Mouse (Mus musculus): ENCODE measurements around the gene Dolpp1. TPM values are rescaled to one million over a fixed set of nuclear protein-coding genes. Genes with fewer than 3 reads are reported as not detected.

Dolpp1 gene
- total and polyA plus RNA-seq, 3 experiments, result 5.9 to 25.1 (median 9.0) TPM

DNA sequence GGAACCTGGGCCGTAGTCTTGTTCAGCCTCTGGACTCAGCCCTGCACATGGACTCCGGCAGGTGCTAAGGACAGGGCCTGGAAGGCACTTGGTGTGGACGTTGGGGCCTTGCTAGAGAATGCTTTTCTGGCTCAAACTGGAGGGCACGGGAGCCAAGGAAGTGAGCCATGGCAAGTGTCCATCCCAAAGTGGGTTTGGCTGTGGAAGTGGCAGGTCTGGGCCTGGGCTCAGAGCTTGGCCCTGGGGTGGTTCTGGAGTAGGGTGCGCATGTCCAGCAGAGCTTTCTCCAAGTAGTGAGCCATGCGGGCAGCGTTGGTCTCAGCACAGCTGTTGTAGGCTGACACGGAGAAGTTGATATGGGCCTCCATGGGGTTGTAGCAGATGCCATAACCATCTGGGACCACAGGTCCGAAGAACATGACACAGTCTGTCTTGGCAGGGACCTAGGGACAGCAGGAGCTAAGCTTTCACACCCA, 10.3 kb downstream of the Dolpp1 start:
- H3K79me2 ChIP-seq (replicated peaks; ENCODE audit: control insufficient read depth, insufficient read depth, low read length), result no peaks in the 10 kb centered on the region
- TF ChIP-seq POLR2A (IDR thresholded peaks at IDR 0.05; ENCODE audit: insufficient read depth, low read depth, low read length), result no peak
- H3K9ac ChIP-seq (ENCODE audit: low read depth, low read length), result no peak overlapping the region
- DNase-seq, result peak in 1 of 2 experiments; percentile 74
- peaks cover 3% of the 10 kb centered on the region for H3K4me1 ChIP-seq (ENCODE audit: control insufficient read depth, insufficient read depth, low read length)
- no peaks in the 10 kb centered on the region for H3K27me3 ChIP-seq (ENCODE audit: control insufficient read depth, insufficient read depth, low read length)
- H3K36me3 ChIP-seq (ENCODE audit: control insufficient read depth, insufficient read depth, low read length), result peaks cover 2% of the 10 kb centered on the region; the same call in 1 of the 2 replicates
- peak overlapping the region; percentile 32; the same call in 1 of the 2 replicates for H3K27ac ChIP-seq
- H3K4me3 ChIP-seq, result no peak overlapping the region
- 58% methylated on average over 9 of the region's 9 CpGs for WGBS
- intact Hi-C loops (cut with DNase I), result no loop called here

DNA sequence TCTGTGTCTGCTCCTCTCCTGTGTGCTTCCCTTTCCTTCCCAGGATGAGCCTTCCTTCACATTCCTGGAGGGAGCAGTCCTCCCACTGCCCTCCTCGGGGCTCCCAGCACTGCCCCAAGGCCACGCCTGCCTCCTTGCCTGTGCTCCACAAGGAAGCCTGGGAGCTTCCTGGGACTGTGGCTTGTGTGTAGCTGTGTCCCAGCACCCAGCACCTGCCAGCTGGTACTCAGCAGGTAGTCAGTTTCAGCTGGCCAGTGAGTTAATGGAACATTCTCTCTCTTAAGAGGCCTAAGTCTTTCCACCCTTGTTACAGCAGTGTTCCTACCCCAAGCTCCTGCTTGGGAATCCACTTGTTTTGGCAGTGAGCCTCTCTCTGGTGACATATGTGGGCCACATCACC, 10.8 kb downstream of the Dolpp1 start:
- Histone ChIP-seq H3K4me3 (no peak overlapping the region), H3K79me2 (replicated peaks; ENCODE audit: control insufficient read depth, insufficient read depth, low read length) (no peaks in the 10 kb centered on the region), H3K4me1 (ENCODE audit: control insufficient read depth, insufficient read depth, low read length) (peaks cover 3% of the 10 kb centered on the region), H3K27me3 (ENCODE audit: control insufficient read depth, insufficient read depth, low read length) (no peaks in the 10 kb centered on the region), H3K36me3 (ENCODE audit: control insufficient read depth, insufficient read depth, low read length) (peaks cover 2% of the 10 kb centered on the region; the same call in 1 of the 2 replicates), H3K27ac (peak overlapping the region; percentile 32; the same call in 1 of the 2 replicates), H3K9ac (ENCODE audit: low read depth, low read length) (no peak overlapping the region)
- DNase-seq, result peak in 1 of 2 experiments; percentile 10
- intact Hi-C loops (cut with DNase I), result no loop called here
- TF ChIP-seq CTCF (IDR thresholded peaks at IDR 0.05) (no peak), POLR2A (IDR thresholded peaks at IDR 0.05; ENCODE audit: insufficient read depth, low read depth, low read length) (no peak), EP300 (IDR thresholded peaks at IDR 0.05; ENCODE audit: insufficient read depth, low read depth, low read length) (no peak)
- 68% methylated on average over 2 of the region's 2 CpGs for WGBS

DNA sequence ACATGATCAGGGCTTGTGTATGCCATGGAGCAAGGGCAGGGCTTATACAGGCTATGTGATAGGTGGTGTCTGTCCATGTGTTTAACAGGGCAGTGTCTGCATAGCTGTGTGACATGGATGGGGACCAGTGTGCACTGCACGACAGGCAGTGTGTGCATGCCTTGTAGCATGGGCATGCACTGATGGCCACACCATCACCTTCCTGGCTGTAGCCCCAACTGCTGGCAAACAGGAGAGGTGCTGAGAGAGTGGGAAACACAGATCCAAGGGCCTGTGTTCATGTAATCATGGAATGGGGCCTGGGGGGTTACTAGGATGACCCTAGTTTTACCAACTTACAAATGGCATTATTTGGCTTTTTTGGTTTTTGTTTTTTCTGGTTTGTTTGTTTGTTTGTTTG, 11.8 kb downstream of the Dolpp1 start:
- H3K9ac ChIP-seq (ENCODE audit: low read depth, low read length), result no peak overlapping the region
- H3K36me3 ChIP-seq (ENCODE audit: control insufficient read depth, insufficient read depth, low read length), result peaks cover 2% of the 10 kb centered on the region; the same call in 1 of the 2 replicates
- 93% methylated on average over 1 of the region's 1 CpGs for WGBS
- H3K4me3 ChIP-seq, result no peak overlapping the region
- intact Hi-C loops (cut with DNase I), result no loop called here
- no peak overlapping the region for H3K27ac ChIP-seq
- no peak for DNase-seq
- no peak for TF ChIP-seq EP300 (IDR thresholded peaks at IDR 0.05; ENCODE audit: insufficient read depth, low read depth, low read length)
- TF ChIP-seq CTCF (IDR thresholded peaks at IDR 0.05), result peak; percentile 55
- H3K27me3 ChIP-seq (ENCODE audit: control insufficient read depth, insufficient read depth, low read length), result no peaks in the 10 kb centered on the region
- H3K4me1 ChIP-seq (ENCODE audit: control insufficient read depth, insufficient read depth, low read length), result peaks cover 6% of the 10 kb centered on the region
- H3K79me2 ChIP-seq (replicated peaks; ENCODE audit: control insufficient read depth, insufficient read depth, low read length), result no peaks in the 10 kb centered on the region

DNA sequence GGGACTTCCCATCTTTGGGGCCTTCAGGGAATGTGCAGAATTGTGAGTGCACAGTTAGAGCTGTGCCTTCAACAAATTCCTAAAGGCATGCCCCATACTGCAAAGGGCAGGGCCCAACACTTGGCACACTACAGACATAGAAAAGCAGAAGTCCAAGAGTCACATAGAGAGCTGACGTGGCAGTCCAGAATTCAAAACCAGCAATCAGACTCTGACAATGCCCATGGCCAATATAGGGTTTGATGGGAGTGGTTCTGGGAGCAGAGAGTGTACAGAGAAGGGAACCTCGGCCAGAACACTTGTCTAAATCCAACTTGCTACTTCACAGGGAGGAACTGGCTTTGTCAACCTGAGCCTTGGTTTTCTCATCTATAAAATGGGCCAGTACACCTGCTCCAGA, 15.2 kb downstream of the Dolpp1 start:
- DNase-seq, result no peak
- Histone ChIP-seq H3K27ac (no peak overlapping the region), H3K36me3 (ENCODE audit: control insufficient read depth, insufficient read depth, low read length) (peaks cover 6% of the 10 kb centered on the region; the same call in 1 of the 2 replicates), H3K27me3 (ENCODE audit: control insufficient read depth, insufficient read depth, low read length) (no peaks in the 10 kb centered on the region), H3K4me3 (no peak overlapping the region), H3K79me2 (replicated peaks; ENCODE audit: control insufficient read depth, insufficient read depth, low read length) (no peaks in the 10 kb centered on the region), H3K4me1 (ENCODE audit: control insufficient read depth, insufficient read depth, low read length) (peaks cover 11% of the 10 kb centered on the region), H3K9ac (ENCODE audit: low read depth, low read length) (no peak overlapping the region)
- intact Hi-C loops (cut with DNase I), result no loop called here
- WGBS, result 74% methylated on average over 2 of the region's 2 CpGs
- TF ChIP-seq CTCF (IDR thresholded peaks at IDR 0.05), result no peak

DNA sequence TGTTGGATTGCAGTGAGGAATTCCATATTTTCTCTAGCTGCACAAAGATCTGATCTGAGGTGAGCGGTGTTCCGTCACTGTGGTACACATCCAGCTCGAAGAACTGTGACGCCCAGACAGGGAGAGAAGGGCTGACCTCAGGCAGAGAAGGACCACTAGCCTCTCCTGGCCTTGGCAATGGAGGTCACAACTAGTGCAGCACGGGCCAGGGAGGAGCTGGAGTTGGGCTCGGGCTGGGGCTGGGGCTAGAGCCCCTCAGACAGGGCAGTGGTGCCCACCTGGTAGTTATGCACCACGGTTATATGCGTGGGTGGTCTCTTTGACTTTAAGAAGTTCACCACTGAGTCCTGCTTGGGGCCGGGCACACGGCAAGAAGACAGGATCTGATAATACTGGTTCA, 15.7 kb downstream of the Dolpp1 start:
- no peaks in the 10 kb centered on the region for H3K27me3 ChIP-seq (ENCODE audit: control insufficient read depth, insufficient read depth, low read length)
- no peak overlapping the region for H3K9ac ChIP-seq (ENCODE audit: low read depth, low read length)
- peaks cover 10% of the 10 kb centered on the region for H3K4me1 ChIP-seq (ENCODE audit: control insufficient read depth, insufficient read depth, low read length)
- intact Hi-C loops (cut with DNase I), result no loop called here
- peaks cover 6% of the 10 kb centered on the region; the same call in 1 of the 2 replicates for H3K36me3 ChIP-seq (ENCODE audit: control insufficient read depth, insufficient read depth, low read length)
- no peak overlapping the region for H3K4me3 ChIP-seq
- TF ChIP-seq EP300 (IDR thresholded peaks at IDR 0.05; ENCODE audit: insufficient read depth, low read depth, low read length), result no peak
- TF ChIP-seq CTCF (IDR thresholded peaks at IDR 0.05), result no peak
- TF ChIP-seq POLR2A (IDR thresholded peaks at IDR 0.05; ENCODE audit: insufficient read depth, low read depth, low read length), result no peak
- WGBS, result 79% methylated on average over 10 of the region's 10 CpGs
- DNase-seq, result no peak
- H3K79me2 ChIP-seq (replicated peaks; ENCODE audit: control insufficient read depth, insufficient read depth, low read length), result no peaks in the 10 kb centered on the region
- H3K27ac ChIP-seq, result no peak overlapping the region; the same call in 1 of the 2 replicates

DNA sequence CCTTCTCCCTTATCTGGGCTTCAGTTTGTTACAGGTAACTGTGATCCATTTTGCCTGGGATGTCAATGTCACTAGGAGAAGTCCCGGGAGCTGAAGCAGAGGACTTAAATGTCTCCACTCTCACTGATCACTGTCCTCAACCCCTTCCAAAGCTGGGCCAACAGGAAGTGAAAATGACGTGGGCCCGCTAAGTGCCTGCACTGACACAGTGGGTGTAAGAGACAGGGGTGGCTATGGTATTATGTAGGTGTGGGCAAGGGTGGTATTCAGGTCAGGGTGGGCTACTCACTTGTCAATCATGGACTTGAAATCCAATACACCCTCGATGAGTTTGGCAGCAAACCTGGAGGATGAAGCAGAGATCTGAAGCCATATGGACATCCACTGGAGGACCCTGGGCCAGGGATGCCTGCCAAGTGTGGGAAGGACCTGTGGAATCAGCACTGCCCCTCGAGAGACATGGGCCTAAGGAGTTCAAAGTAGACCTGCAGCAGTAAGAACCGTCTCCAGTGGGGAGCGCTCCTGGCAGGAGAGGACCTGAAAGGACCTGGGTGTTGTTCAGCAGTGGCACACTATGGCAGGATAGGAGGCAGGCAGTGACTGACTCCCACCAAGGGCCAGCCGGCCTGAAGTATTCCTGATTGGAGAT, 16.5 kb downstream of the Dolpp1 start:
- Histone ChIP-seq H3K27ac (peak overlapping the region; percentile 42), H3K4me3 (no peak overlapping the region), H3K27me3 (ENCODE audit: control insufficient read depth, insufficient read depth, low read length) (no peaks in the 10 kb centered on the region), H3K79me2 (replicated peaks; ENCODE audit: control insufficient read depth, insufficient read depth, low read length) (no peaks in the 10 kb centered on the region), H3K4me1 (ENCODE audit: control insufficient read depth, insufficient read depth, low read length) (peaks cover 9% of the 10 kb centered on the region), H3K9ac (ENCODE audit: low read depth, low read length) (no peak overlapping the region), H3K36me3 (ENCODE audit: control insufficient read depth, insufficient read depth, low read length) (peaks cover 4% of the 10 kb centered on the region; the same call in 1 of the 2 replicates)
- TF ChIP-seq POLR2A (IDR thresholded peaks at IDR 0.05; ENCODE audit: insufficient read depth, low read depth, low read length) (no peak), EP300 (IDR thresholded peaks at IDR 0.05; ENCODE audit: insufficient read depth, low read depth, low read length) (no peak), CTCF (IDR thresholded peaks at IDR 0.05) (no peak)
- intact Hi-C loops (cut with DNase I), result no loop called here
- no peak for DNase-seq
- 58% methylated on average over 8 of the region's 8 CpGs for WGBS

Measured in heart, adult 2 months (tissue).